Mouse (Mus musculus) brain, embryonic 18.5 days (tissue): ENCODE data around the gene Ear6.
"Not testable (repeated sequence)": the region's sequence is repeated elsewhere in the genome, so short reads cannot be mapped to it uniquely, and the experiment has no call there.

ENCODE experiments used
- DNase-seq: peaks from one replicate; pipeline ENCODE4 v3.0.0-alpha.2; 2012; ENCODE audit warnings: low read depth, low spot score

Ear6 gene

GRCm38 (mm10) chr14:51853399-51853798 lies at the start of gene Ear6:
TSS of gene Ear6 (plus strand) at chr14:51853699.
- DNase-seq: no peak

GRCm38 (mm10) chr14:51826625-51827024 lies 26.9 kb upstream of the Ear6 start:
- no peak for DNase-seq

- DNase-seq: not testable (repeated sequence)
These were observed 25.7 kb upstream of the Ear6 start for GRCm38 (mm10) chr14:51827842-51828241.

GRCm38 (mm10) chr14:51829188-51829587 lies 24.3 kb upstream of the Ear6 start:
- DNase-seq: no peak

- not testable (repeated sequence) for DNase-seq
These were observed 15.0 kb upstream of the Ear6 start for GRCm38 (mm10) chr14:51838480-51838879.

GRCm38 (mm10) chr14:51842250-51842649 lies 11.2 kb upstream of the Ear6 start:
- DNase-seq: no peak

GRCm38 (mm10) chr14:51842781-51843180 lies 10.7 kb upstream of the Ear6 start:
- DNase-seq: no peak

- no peak for DNase-seq
These were observed 9.6 kb upstream of the Ear6 start for GRCm38 (mm10) chr14:51843882-51844281.

- no peak for DNase-seq
These were observed 6.9 kb upstream of the Ear6 start for GRCm38 (mm10) chr14:51846566-51846965.

- not testable (repeated sequence) for DNase-seq
These were observed 2.5 kb upstream of the Ear6 start for GRCm38 (mm10) chr14:51851006-51851405.

GRCm38 (mm10) chr14:51855280-51855679 lies 1.8 kb downstream of the Ear6 start:
- DNase-seq: not testable (repeated sequence)

GRCm38 (mm10) chr14:51863603-51864002 lies 10.1 kb downstream of the Ear6 start:
- DNase-seq: not testable (repeated sequence)

- no peak for DNase-seq
These were observed 17.3 kb downstream of the Ear6 start for GRCm38 (mm10) chr14:51870756-51871155.

GRCm38 (mm10) chr14:51871741-51872140 lies 18.2 kb downstream of the Ear6 start:
- no peak for DNase-seq

- DNase-seq: no peak
These were observed 24.0 kb downstream of the Ear6 start for GRCm38 (mm10) chr14:51877517-51877916.

GRCm38 (mm10) chr14:51883527-51884030 lies 30.1 kb downstream of the Ear6 start:
- DNase-seq: peak; percentile 45

GRCm38 (mm10) chr14:51884031-51884544 lies 30.6 kb downstream of the Ear6 start:
- peak; percentile 24 for DNase-seq

- DNase-seq: peak; percentile 94
These were observed 31.3 kb downstream of the Ear6 start, which contains the start of gene Mettl17 for GRCm38 (mm10) chr14:51884598-51885331. TSS of gene Mettl17 (plus strand) at chr14:51884842.

GRCm38 (mm10) chr14:51886051-51886450 lies 32.6 kb downstream of the Ear6 start:
- DNase-seq: no peak

GRCm38 (mm10) chr14:51889833-51890232 lies 36.3 kb downstream of the Ear6 start:
- DNase-seq: no peak

- no peak for DNase-seq
These were observed 38.9 kb downstream of the Ear6 start, which contains the start of gene Slc39a2 for GRCm38 (mm10) chr14:51892191-51892939. TSS of gene Slc39a2 (plus strand) at chr14:51892889.

- no peak for DNase-seq
These were observed 39.7 kb downstream of the Ear6 start for GRCm38 (mm10) chr14:51893094-51893794.
